Mouse (Mus musculus) heart, postnatal 0 days (tissue): ENCODE data around the gene Magel2.

Source experiments
- CTCF ChIP-seq: IDR thresholded peaks from 2 replicates; pipeline ENCODE4 v1.5.1; 2016; ENCODE audit warnings: antibody characterized with exemption, control low read depth, low read depth
- EP300 ChIP-seq: IDR thresholded peaks from 2 replicates; pipeline ENCODE4 v1.6.1; 2016; ENCODE audit warnings: antibody characterized with exemption, low read depth

GRCm38 (mm10) chr7:62348106-62348803, 28.6 kb upstream of the Magel2 start:
- no peak for TF ChIP-seq EP300
- no peak for TF ChIP-seq CTCF
